Mouse (Mus musculus) forebrain, embryonic 16.5 days (tissue): ENCODE results near the gene Kmt5a. TPM values are rescaled to one million over a fixed set of nuclear protein-coding genes. Genes with fewer than 3 reads are reported as not detected.

Source experiments
- ATAC-seq: fragments of 200-750 bp; cut with Nextera tagmentation; 2 replicates; pipeline ENCODE4 v1.8.0; 2017; ENCODE audit warnings: mild to moderate bottlenecking, moderate library complexity
- H3K27ac ChIP-seq: fragments of 300-500 bp; sonication (generic); 2 replicates; pipeline ENCODE4 v1.5.1; 2014; ENCODE audit warnings: low read length, control low read depth
- H3K27me3 ChIP-seq: fragments of 300-500 bp; sonication (generic); replicated peaks from 2 replicates; pipeline ENCODE4 v1.6.1; 2014; ENCODE audit warnings: low read length; ENCODE audit not compliant: control insufficient read depth, insufficient read depth
- H3K36me3 ChIP-seq: fragments of 300-500 bp; sonication (generic); 2 replicates; pipeline ENCODE4 v1.6.1; 2014; ENCODE audit not compliant: control insufficient read depth, insufficient read depth
- H3K4me1 ChIP-seq: fragments of 300-500 bp; sonication (generic); replicated peaks from 2 replicates; pipeline ENCODE4 v1.6.1; 2014; ENCODE audit warnings: low read length; ENCODE audit not compliant: control insufficient read depth, insufficient read depth
- H3K4me2 ChIP-seq: fragments of 300-500 bp; sonication (generic); 2 replicates; pipeline ENCODE4 v1.6.1; 2014; ENCODE audit warnings: mild to moderate bottlenecking, low read length, control low read depth
- H3K4me3 ChIP-seq: fragments of 300-500 bp; sonication (generic); replicated peaks from 2 replicates; pipeline ENCODE4 v1.5.1; 2014; ENCODE audit warnings: mild to moderate bottlenecking, low read length, control low read depth
- H3K9ac ChIP-seq: fragments of 300-500 bp; sonication (generic); replicated peaks from 2 replicates; pipeline ENCODE4 v1.6.1; 2014; ENCODE audit warnings: low read depth, low read length, control low read depth
- H3K9me3 ChIP-seq: fragments of 300-500 bp; sonication (generic); 2 replicates; pipeline ENCODE4 v1.6.1; 2016; ENCODE audit warnings: low read length; ENCODE audit not compliant: control insufficient read depth
- WGBS: fragments of 180-500 bp; shearing (Covaris S2); extraction: QIAGEN DNeasy Blood & Tissue Kit; methylation state at CpG from one replicate; pipeline ENCODE4 v1.1.7; 2014; 5-methylcytosine and 5-hydroxymethylcytosine counted together
- polyA plus RNA-seq: library from polyadenylated mRNA; unstranded; fragments of >200 nt; fragmentation: Nextera tagmentation; extraction: Ambion mirVana; gene quantifications from 2 replicates; pipeline ENCODE4 v1.2.1, GENCODE M21; 2015

The Kmt5a gene
- 21.5 and 21.9 TPM in 2 replicates for polyA plus RNA-seq

- H3K9me3 ChIP-seq = no peaks in the 10 kb centered on the region
- peak within 1 kb of the TSS; percentile 63 for H3K4me3 ChIP-seq
- peak within 1 kb of the TSS; percentile 67 for H3K9ac ChIP-seq
- H3K36me3 ChIP-seq = no peaks in the 10 kb centered on the region
- peak within 1 kb of the TSS; percentile 92 for H3K4me2 ChIP-seq
- WGBS = 2% methylated on average over 34 of the region's 34 CpGs
- H3K27me3 ChIP-seq = no peaks in the 10 kb centered on the region
- H3K27ac ChIP-seq = peak within 1 kb of the TSS; percentile 38
- peaks cover 11% of the 10 kb centered on the region for H3K4me1 ChIP-seq
- ATAC-seq = peak; percentile 98
These were observed at the start of gene Kmt5a for GRCm38 (mm10) chr5:124439447-124440093. Gene Kmt5a, plus strand, starts transcription at chr5:124439930.

- Histone ChIP-seq H3K36me3 (peaks cover 26% of the 10 kb centered on the region), H3K4me2 (no peak overlapping the region), H3K4me3 (no peak overlapping the region), H3K27me3 (no peaks in the 10 kb centered on the region), H3K9me3 (no peaks in the 10 kb centered on the region), H3K4me1 (no peaks in the 10 kb centered on the region), H3K27ac (no peak overlapping the region), H3K9ac (no peak overlapping the region)
- 98% methylated on average over 4 of the region's 4 CpGs for WGBS
- no peak for ATAC-seq
These were observed 47.3 kb upstream of the Kmt5a start for GRCm38 (mm10) chr5:124392412-124392811.

DNA sequence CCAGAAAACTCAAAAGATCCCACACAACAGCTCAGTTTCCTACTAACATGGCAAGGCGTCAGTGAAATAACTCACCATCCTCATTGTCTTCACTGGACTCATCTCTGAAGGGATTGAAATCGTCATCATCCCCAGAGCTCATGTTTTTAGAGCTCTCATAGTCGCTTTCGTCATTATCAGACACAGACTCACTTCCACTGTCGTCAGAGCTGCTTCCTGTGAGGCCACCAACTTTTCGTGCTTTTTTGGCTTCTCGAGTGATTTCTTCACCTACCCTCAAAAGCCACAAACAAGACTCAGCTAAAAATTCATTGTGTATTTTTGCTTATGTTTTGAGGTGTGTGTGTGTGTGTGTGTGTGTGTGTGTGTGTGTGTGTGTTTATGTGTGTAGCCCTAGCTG lies 46.0 kb upstream of the Kmt5a start:
- no peak overlapping the region for H3K4me3 ChIP-seq
- WGBS = 93% methylated on average over 7 of the region's 7 CpGs

DNA sequence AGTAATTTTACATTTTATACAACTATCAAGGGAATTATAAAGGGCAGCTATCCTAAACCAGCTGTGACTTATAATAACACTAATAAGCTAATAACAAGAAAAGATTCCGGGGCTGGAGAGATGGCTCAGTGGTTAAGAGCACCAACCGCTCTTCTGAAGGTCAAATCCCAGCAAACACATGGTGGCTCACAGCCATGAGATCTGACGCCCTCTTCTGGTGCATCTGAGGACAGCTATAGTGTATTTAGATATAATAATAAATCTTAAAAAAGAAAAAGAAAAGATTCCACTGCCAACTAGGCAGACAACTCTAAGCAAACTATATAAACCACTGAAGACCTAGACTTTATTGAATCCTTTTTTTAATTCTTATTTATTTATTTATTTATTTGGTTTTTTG lies 28.9 kb upstream of the Kmt5a start:
- Histone ChIP-seq H3K4me1 (no peaks in the 10 kb centered on the region), H3K9me3 (no peaks in the 10 kb centered on the region), H3K4me3 (no peak overlapping the region), H3K27ac (no peak overlapping the region), H3K27me3 (no peaks in the 10 kb centered on the region), H3K9ac (no peak overlapping the region), H3K4me2 (no peak overlapping the region), H3K36me3 (peaks cover 34% of the 10 kb centered on the region)
- ATAC-seq = no peak
- WGBS = 84% methylated on average over 3 of the region's 3 CpGs

More for the DNA sequence above, 46.0 kb upstream of the Kmt5a start:
- ATAC-seq = no peak
- peaks cover 32% of the 10 kb centered on the region for H3K36me3 ChIP-seq
- no peaks in the 10 kb centered on the region for H3K4me1 ChIP-seq
- no peaks in the 10 kb centered on the region for H3K9me3 ChIP-seq
- no peaks in the 10 kb centered on the region for H3K27me3 ChIP-seq
- no peak overlapping the region for H3K9ac ChIP-seq
- H3K4me2 ChIP-seq = no peak overlapping the region
- no peak overlapping the region for H3K27ac ChIP-seq

- Histone ChIP-seq H3K9me3 (no peaks in the 10 kb centered on the region), H3K27ac (no peak overlapping the region), H3K4me3 (no peak overlapping the region), H3K4me1 (no peaks in the 10 kb centered on the region), H3K4me2 (no peak overlapping the region), H3K9ac (no peak overlapping the region), H3K36me3 (peaks cover 25% of the 10 kb centered on the region), H3K27me3 (no peaks in the 10 kb centered on the region)
- WGBS = 94% methylated on average over 5 of the region's 5 CpGs
- ATAC-seq = no peak
These were observed 27.6 kb upstream of the Kmt5a start for GRCm38 (mm10) chr5:124412163-124412562.

GRCm38 (mm10) chr5:124418903-124419302 lies 20.8 kb upstream of the Kmt5a start:
- ATAC-seq = no peak
- H3K9me3 ChIP-seq = no peaks in the 10 kb centered on the region
- no peaks in the 10 kb centered on the region for H3K36me3 ChIP-seq
- H3K27me3 ChIP-seq = no peaks in the 10 kb centered on the region
- H3K9ac ChIP-seq = no peak overlapping the region
- H3K4me2 ChIP-seq = no peak overlapping the region
- H3K4me1 ChIP-seq = peaks cover 12% of the 10 kb centered on the region; the same call in 1 of the 2 replicates
- no peak overlapping the region for H3K27ac ChIP-seq
- WGBS = 92% methylated on average over 2 of the region's 2 CpGs
- no peak overlapping the region for H3K4me3 ChIP-seq

DNA sequence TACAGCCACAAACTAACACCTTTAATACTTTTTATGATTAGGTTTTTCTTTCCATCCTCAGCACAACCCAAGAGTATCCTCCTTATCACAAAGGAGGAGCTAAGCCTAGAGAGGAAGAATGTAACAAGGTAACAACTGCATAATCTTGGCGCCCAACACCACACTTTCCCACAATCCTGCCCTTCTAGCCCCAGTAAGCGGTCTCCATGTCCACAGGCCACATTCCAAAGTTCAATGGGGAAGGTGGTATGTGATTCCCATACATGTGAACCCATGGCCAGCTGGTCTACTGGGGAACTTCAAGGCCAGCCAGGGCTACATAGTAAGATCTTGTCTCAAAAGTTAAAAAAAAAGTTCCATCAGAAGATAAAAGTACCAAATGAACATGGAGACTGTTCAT lies 17.9 kb upstream of the Kmt5a start:
- Histone ChIP-seq H3K4me1 (peaks cover 25% of the 10 kb centered on the region), H3K9me3 (no peaks in the 10 kb centered on the region), H3K27me3 (no peaks in the 10 kb centered on the region), H3K36me3 (no peaks in the 10 kb centered on the region), H3K9ac (no peak overlapping the region), H3K4me3 (no peak overlapping the region), H3K27ac (no peak overlapping the region), H3K4me2 (no peak overlapping the region)
- 93% methylated on average over 2 of the region's 2 CpGs for WGBS
- ATAC-seq = no peak

DNA sequence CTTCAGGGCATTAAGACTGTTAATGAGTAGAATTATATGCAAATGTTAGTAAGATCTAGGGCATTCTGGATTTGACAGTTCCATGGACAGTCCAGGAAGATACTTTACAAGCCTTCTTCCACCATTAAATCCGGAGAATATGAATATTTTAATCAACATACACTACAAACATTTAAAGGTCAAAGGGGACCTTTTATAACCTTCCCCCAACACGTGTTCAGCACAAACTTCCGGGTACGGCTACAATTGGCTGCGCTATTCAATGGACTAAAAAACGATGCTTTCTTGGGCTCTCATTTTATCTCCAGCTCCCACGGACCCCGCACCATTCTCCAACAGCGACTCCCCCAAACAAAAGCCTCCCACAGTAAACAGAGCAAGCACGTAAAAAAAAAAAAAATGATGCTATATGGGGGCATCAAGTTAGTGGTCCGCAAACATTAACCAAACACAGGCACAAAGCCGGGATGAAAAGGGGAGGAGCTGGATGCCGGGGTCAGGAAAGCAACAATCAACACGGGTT lies 15.5 kb upstream of the Kmt5a start:
- WGBS = 4% methylated on average over 14 of the region's 14 CpGs
- H3K4me2 ChIP-seq = peak overlapping the region; percentile 93
- H3K27ac ChIP-seq = peak overlapping the region; percentile 59

DNA sequence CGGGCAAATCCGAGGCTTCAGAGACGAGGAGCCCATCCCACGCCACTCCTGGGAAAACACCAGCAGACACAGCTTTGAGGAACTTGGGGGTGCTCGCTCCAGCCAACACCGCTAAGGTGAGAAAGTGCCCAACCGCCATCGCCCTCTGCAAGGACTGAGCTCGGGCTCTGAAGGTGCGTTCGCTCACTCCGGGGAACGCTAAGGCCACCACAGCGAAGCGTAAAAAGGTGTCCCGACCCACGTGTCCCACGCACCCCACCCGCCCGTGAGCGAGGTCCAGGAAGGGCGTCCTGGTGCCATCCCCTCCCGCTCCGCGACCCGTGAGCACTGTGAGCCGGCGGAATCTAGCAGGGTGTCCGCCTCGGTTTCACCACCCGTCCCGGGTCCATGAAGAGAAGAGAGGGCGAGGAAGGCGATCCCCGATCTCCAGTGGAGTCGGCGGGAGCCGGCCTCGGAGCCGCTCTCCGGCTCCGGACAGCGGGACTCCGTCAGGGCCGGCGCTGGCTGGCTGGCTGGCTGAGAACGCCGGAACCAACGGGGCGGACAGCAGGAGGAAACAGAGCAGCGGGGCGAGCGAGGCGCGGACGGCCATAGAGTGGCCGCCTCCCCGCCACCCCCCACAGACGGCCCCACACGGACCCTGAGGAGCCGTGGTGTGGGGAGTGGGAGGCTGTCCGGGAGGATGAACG lies 14.9 kb upstream of the Kmt5a start:
- peak overlapping the region; percentile 59 for H3K27ac ChIP-seq
- peak overlapping the region; percentile 72 for H3K4me3 ChIP-seq
- no peaks in the 10 kb centered on the region for H3K9me3 ChIP-seq
- WGBS = under 1% methylated on average over 62 of the region's 63 CpGs
- H3K4me2 ChIP-seq = peak overlapping the region; percentile 93
- ATAC-seq = peak; percentile 71
- H3K27me3 ChIP-seq = no peaks in the 10 kb centered on the region
- H3K9ac ChIP-seq = peak overlapping the region; percentile 75
- no peaks in the 10 kb centered on the region for H3K36me3 ChIP-seq
- H3K4me1 ChIP-seq = peaks cover 25% of the 10 kb centered on the region

More for the DNA sequence above, 15.5 kb upstream of the Kmt5a start:
- no peak for ATAC-seq
- Histone ChIP-seq H3K27me3 (no peaks in the 10 kb centered on the region), H3K4me1 (peaks cover 25% of the 10 kb centered on the region), H3K9me3 (no peaks in the 10 kb centered on the region), H3K4me3 (peak overlapping the region; percentile 72), H3K9ac (peak overlapping the region; percentile 75), H3K36me3 (no peaks in the 10 kb centered on the region)
